Mouse (Mus musculus) ES-Bruce4 (cell line): ENCODE data around the gene Med16.

Source experiments
- CTCF ChIP-seq: IDR thresholded peaks from one replicate; pipeline ENCODE4 v1.8.1; 2011; ENCODE audit warnings: low read depth, low read length
- EP300 ChIP-seq: IDR thresholded peaks from 2 replicates; pipeline ENCODE4 v1.6.1; 2011; ENCODE audit warnings: low read depth, low read length; ENCODE audit not compliant: insufficient read depth
- POLR2A ChIP-seq: IDR thresholded peaks from one replicate; pipeline ENCODE4 v1.8.1; 2011; ENCODE audit warnings: low read length; ENCODE audit not compliant: insufficient read depth

DNA sequence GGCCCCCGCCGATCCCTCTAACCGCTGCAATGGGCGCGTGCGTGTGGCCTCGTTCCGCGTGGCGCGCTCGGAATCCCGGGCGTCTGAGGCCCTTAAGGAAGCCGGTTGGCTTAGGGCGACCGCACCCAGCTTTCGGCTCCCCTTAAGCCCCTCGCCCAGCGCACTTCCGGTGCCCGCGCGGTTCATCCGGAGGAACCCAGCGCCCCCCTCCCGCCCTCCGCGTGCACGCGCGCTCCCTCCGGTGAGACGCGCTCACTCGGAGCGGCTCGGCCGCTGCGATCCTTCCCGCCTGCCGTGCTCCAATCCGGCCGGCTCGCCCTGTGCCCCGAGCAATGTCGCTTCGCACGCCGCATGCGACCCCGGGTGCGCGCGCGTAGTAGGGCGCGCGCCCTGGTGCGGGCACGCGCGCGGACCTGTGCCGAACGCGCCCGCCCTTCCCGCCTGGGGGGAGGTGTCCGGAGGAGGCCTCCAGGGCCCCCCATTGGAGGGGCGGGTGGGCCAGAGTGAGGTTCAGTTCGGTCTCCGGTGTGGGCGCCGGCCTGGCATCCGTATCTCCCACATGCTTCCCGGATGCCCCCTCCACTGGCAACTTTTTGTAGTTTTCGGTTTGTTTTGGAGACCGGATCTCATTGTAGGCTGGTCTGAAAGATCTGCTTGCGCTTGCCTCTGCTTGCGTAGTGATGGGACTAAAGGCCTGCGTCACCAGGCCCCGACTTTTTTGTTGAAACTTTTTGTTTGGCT lies 53.8 kb downstream of the Med16 start:
- TF ChIP-seq EP300, result no peak
- no peak for TF ChIP-seq CTCF
- no peak for TF ChIP-seq POLR2A
